8 mouse cellular contexts compared by ENCODE assay signal in genomic region chr6:31527897-31528296, GRCm38 (mm10). TPM values are rescaled to one million over a fixed set of nuclear protein-coding genes. Genes with fewer than 3 reads are reported as not detected.
DNase-seq lines count a peak whose midpoint lies in the region; ATAC-seq and TF ChIP-seq lines count a peak whose summit lies in the region.
"Had no signal": no experiment of that assay in that cellular context is flagged by ENCODE, and none has a peak within 500 bp of the region (broad histone marks: within the 10 kb centered on the region; RNA-seq: fewer than 3 reads in every experiment).

No protein-coding gene starts in this region.

- DNase-seq in layer of hippocampus, adult 11-12 months (ENCODE audit: low spot score) = peak; percentile 72
- DNase-seq in layer of hippocampus, postnatal 36 days = no peak
- no peak for DNase-seq in G1E (ENCODE audit: low spot score)
- peak; percentile 47 for DNase-seq in adrenal gland, postnatal 25 days
- DNase-seq in induced T-regulatory cell, adult 2 months (ENCODE audit: low read depth) = peak; percentile 76
- peak; percentile 80 for DNase-seq in lung, postnatal 36 days
- no peak for DNase-seq in cerebellum, adult 8-10 months

- H3K27me3 ChIP-seq in G1E (ENCODE audit: insufficient read depth, low read length) = no peaks in the 10 kb centered on the region
- H3K27me3 ChIP-seq: midbrain, embryonic 12.5 days had no signal

- no peak for ATAC-seq in G1E (ENCODE audit: extremely low read depth, insufficient number of reproducible peaks, low FRiP score, poor library complexity, severe bottlenecking)

- no peaks in the 10 kb centered on the region for H3K9me3 ChIP-seq in G1E (replicated peaks)
- H3K9me3 ChIP-seq: midbrain, embryonic 12.5 days had no signal

- H3K4me3 ChIP-seq in G1E (ENCODE audit: low read depth, low read length) = no peak overlapping the region
- H3K4me3 ChIP-seq: midbrain, embryonic 12.5 days had no signal

- peak; percentile 25; the same call in 1 of the 2 replicates for TF ChIP-seq CTCF in G1E (IDR thresholded peaks at IDR 0.05; ENCODE audit: low read depth, low read length)

- H3K4me1 ChIP-seq in G1E (ENCODE audit: insufficient read depth, low read depth, low read length) = peaks cover 84% of the 10 kb centered on the region

- H3K36me3 ChIP-seq in G1E (replicated peaks) = peaks cover 96% of the 10 kb centered on the region

RNA-seq across cellular contexts. Expression of gene Podxl, which starts 35.9 kb away (rescaled TPM):
- 10 to 100 TPM; 13.2 to 14.7 TPM for total RNA-seq in layer of hippocampus, postnatal 36 days (2021)
- 45.3 and 59.2 TPM in 2 replicates for total RNA-seq in G1E (2014; fragmentation: Nextera tagmentation)
- 42.3 and 46.1 TPM in 2 replicates for total RNA-seq in G1E (2017)
- 49.7 and 61.2 TPM in 2 replicates for polyA plus RNA-seq in G1E (2012)
- total RNA-seq in adrenal gland, postnatal 25 days (2021) = 36.3 and 41.7 TPM in 2 replicates

Comparison
In these comparisons a context has a peak if more than half of its experiments do, and no peak if none do; other contexts are left out.
1. DNase-seq: peak in layer of hippocampus, adult 11-12 months (single experiment), adrenal gland, postnatal 25 days (single experiment), induced T-regulatory cell, adult 2 months (single experiment) and lung, postnatal 36 days (single experiment); none in layer of hippocampus, postnatal 36 days (0 of 2), G1E (single experiment) and cerebellum, adult 8-10 months (single experiment).